Mouse (Mus musculus) frontal cortex, postnatal 25 days (tissue): ENCODE data around the gene Zmat5.
"Not testable (repeated sequence)": the region's sequence is repeated elsewhere in the genome, so short reads cannot be mapped to it uniquely, and the experiment has no call there.

Experiments used
- DNase-seq, 2 experiments: peaks; one replicate each; pipeline ENCODE4 v3.0.0; 2022; ENCODE audit warnings: low spot score in 2 of 2

Zmat5 gene

DNA sequence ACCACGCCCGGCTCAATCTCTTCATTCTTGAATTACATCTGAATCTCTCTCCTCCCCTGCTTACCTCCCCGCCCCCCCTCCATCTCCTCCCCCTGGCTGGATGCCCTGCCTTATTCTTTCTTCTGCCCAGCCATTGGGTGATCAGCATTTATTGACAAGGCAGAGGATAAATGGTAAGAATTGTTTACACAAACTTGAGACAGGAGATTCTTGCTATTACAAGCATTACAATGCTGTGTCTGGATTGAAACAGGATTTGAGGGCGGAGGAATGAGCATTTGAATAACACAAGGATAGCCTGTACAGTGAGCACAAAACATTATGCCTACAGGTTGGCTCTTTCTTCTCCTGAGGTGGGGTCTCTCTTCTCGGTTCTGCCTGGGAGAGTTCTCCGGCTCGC is 14.1 kb upstream of the Zmat5 start:
- no peak for DNase-seq

- DNase-seq, result no peak
These were observed 13.3 kb upstream of the Zmat5 start for GRCm38 (mm10) chr11:4691213-4691612.

DNA sequence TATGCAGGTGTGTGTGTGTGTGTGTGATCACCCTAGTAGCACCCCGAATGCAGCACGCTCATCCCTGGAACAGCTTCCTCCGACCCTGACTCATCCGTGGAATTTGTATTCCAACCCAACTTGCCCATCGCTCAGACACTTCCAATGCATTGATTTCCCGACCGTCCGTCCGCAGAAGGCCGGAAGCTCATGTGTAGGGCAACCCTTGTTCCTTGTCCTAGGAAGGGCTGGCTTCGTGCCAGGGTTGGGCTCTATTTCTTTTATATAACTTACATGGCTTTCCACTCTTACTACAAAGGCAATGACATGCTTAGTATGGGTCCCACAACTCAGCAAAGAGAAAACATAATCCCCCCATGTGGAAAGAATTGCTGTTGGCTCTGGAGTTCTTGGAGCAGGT is 12.3 kb upstream of the Zmat5 start:
- no peak for DNase-seq

DNA sequence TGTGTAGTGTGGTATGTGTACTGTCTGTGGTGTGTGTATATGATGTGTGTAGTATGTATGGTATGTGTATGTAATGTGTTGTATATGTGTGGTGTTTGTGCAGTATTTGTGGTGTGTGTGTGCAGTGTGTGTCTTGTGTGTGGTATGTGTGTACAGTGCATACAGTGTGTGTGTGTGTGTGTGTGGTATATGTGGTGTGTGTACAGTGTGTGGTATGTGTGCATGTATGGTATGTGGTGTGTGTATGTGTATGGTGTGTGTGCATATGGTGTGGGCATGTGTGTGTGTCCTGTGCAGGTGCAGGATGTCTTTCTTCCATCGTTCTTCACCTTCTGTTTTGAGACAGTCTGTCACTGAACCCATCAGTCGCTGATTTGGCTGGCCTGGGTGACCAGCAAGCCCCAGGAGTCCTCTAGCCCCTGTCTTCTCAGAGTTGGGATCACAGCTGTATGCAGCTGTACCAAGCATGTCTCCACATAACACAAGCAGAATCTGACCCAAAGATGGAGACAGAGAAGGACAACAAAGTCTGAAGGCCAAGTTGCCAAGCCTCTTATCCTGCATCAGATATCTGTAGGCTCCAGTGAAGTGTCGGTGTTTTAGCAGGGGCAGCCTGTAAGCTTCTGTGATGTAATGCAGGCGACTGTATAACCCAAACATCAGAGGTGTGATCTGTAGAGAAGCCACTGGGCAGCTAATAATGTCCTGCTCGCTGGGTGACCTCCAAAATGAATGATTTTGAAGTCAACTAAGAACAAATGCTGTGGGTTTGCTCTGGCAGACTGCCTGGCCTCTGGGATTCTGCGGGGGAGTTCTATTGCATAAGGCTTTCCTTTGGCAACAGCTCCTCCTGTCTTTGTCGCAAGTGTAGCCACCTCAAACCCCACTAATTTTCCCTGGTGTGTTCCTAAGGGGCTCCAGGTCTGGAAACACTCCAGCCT is 7.2 kb upstream of the Zmat5 start:
- peak in 1 of 2 experiments; percentile 50 for DNase-seq

DNA sequence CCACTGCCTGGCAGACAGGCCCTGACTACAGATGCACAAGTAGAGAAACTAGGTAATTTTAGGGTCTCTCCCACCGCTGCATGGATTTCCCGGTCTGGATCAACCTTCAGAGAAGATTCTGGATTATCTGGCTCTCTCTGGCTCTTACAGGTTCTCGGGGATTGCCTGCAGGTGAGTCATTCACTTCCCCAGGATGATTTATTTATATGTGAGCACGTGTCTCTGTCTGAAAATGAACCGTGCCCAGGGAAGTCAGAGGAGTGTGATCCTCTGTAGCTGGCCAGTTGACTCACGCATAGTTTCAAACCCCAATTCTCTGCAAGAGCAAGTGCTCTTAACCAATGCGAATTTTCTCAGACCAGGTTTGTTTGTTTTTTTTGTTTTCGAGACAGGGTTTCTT is 3.8 kb upstream of the Zmat5 start:
- no peak for DNase-seq

DNA sequence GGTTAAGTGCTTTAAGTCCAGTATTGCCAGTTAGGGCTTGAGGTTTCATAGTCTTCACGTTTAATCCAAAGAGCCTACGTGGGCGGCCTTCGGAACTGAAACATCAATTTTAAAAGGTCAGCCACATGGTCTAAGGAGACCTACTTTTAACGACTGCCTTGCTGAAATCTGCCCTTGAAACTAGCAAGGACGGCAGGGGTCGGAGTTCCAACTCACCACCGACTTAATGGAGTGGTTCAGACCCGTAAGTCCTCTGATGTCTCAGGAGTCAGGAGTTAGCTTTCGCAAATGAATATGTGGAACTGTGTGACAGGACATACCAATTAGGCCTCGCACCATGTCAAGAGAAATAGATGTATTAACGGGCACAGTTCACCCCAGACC is 798 bp upstream of the Zmat5 start:
- DNase-seq, result no peak

DNA sequence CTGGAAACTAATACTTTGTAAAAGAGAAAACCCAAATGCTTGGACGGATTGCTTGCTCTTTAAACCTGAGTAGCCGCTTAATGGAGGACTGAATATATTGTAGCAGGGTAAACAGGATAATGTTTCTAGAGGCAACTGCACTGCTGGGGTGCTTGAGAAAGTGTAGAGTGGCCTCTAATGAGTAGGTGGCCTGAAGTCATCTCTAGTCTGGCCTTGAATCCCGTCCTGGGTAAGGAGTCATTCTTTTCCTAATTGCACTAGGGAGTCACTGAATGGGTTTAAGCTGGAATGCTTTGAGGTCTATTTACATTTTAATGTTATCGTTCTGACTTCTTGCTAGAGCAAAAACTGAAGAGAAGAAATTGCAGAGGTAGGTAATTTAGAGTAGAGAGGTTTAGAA is 700 bp downstream of the Zmat5 start:
- DNase-seq, result no peak

DNA sequence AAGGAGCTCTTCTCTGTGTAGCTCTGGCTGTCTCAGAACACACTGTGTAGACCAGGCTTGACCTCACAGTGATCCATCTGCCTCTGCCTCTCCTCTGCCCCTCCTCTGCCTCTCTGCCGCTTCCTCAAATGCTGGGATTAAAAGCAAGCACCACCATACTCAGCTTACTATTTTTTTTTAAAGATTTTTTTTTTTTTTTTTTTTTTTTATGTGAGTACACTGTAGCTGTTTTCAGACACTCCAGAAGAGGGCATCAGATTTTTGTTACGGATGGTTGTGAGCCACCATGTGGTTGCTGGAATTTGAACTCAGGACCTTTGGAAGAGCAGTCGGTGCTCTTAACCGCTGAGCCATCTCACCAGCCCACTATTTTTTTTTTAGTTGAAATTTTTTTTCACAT is 5.7 kb downstream of the Zmat5 start:
- DNase-seq, result not testable (repeated sequence)

- no peak for DNase-seq
These were observed 8.3 kb downstream of the Zmat5 start for GRCm38 (mm10) chr11:4712822-4713221.

GRCm38 (mm10) chr11:4714727-4715126 is 10.2 kb downstream of the Zmat5 start:
- DNase-seq, result no peak

DNA sequence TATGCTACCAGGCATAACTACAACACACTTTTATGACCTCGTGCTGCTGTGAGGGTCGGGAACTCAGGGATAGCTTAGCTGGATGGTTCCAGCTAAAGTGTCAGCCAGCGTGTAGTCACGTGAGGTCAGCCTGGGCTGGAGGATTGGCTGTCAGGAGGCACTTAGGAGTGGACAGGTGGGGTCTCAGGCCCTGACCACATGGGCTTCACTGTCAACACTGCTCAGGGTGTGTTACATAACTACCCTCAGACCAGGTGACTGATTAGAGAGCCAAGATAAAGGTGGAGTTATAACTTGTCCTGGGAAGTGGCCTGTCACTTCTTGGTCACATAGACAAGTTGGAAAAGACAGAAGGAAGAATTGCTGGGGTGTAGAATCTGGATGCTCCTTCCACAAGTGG is 11.1 kb downstream of the Zmat5 start:
- no peak for DNase-seq

GRCm38 (mm10) chr11:4716530-4717236 is 12.2 kb downstream of the Zmat5 start:
- DNase-seq, result no peak

DNA sequence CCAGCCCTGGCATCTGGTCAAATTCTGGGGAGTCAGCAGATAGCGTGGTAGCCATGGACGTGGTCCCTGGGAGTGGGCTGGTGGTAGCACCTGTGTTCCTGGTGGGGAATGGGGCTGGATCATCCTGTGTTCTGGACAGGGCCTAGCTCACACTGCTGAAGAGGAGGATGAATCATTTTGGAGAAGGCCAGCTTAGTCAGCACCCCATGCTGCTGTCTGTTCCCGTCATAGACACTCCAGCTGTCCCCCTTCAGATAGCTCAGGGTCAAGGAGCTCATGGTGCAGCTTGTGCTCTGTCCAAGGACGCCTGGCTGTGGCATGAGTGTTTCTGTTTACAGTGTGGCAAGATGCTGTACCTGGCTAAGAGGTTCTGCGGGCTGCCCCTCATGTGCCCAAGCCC is 14.1 kb downstream of the Zmat5 start:
- DNase-seq, result no peak

- DNase-seq, result no peak
These were observed 15.5 kb downstream of the Zmat5 start for GRCm38 (mm10) chr11:4719961-4720360.

DNA sequence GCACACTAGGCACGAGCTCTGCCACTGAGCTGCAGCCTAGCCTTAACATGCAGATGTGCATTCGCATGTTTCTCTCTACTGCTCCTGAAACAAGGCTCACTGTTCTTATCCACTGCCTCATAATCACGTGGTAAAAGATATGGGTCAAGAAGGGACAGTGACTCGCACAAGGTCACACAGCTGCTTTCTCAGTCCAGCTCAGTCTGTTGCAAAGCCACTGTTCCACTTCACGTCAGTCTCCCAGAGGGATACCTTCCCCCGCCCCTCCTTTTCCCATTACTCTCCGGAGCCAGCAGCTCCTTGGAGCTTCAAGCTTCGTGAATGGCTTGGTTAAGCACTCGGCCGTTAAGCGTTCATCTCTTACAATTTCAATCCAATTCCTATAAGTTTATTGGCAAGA is 15.9 kb downstream of the Zmat5 start:
- DNase-seq, result no peak

DNA sequence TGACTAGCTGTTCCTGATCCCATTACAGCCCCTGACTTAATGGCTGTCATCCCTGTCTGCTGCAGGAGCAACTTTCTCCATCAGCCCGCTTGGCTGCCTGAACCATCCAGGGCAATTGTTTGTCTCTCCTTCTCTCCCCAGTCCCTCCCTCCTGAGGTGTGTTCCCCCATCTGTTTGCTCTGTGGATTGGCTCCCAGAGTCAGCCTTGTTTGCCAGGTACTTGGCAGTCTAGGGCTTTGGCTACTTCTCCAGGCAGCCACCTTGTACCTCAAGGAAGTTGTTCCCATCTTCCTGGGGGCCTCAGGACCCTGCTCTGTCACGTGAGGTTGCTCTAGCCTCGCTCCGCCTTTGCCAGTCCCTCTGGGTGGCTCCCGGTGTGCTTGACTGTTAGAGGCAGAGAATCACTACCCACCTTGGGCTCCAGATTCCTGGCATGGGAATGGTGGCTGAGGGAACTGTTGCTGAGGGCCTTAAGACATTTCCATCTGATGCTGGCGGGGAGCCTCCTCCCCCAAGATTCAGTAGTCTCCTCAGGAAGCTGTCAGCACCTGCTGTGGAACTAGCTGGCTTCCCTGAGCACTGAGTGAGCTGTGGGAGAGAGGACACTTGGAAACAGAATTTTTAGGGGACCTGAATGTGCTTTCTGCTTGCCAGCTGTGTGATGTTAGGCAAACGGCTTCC is 16.6 kb downstream of the Zmat5 start:
- DNase-seq, result no peak

DNA sequence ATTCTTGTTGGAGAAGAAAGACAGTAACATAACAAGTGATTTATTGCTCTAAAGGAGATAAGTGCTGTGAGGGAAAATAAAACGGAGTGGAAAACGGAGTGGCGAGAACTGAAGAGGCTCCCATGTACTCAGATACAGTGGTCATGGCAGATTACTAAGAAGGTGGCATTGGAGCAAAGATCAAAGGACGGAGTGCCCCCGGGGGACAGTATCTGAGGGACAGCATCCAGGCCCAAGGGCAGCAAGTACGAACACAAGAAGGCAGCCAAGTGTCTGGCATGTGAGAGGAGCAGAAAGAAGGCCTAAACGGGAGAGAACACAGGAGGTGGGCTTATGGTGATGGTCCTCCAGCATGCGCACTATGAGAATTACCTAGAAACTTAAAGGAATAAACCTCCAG is 17.2 kb downstream of the Zmat5 start:
- no peak for DNase-seq

DNA sequence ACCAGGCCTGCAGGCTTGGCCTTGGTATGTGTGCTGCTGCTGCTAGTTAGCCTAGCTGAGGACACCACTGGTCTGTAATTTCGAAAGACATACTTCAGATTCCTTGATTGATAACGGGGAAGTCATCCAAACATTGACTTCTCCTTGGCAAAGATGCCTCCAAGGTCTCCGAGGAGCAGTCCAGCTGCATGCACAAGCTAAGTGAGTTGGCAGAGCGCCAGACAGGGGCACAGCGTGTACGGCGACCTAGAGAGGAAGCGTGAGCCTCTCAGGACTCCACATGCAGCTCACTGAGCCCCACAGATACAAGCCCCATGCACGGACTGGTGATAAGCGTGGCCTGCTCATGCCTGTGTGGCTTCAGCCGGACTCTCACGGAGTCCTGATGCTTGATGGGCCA is 25.1 kb downstream of the Zmat5 start:
- DNase-seq, result no peak

DNA sequence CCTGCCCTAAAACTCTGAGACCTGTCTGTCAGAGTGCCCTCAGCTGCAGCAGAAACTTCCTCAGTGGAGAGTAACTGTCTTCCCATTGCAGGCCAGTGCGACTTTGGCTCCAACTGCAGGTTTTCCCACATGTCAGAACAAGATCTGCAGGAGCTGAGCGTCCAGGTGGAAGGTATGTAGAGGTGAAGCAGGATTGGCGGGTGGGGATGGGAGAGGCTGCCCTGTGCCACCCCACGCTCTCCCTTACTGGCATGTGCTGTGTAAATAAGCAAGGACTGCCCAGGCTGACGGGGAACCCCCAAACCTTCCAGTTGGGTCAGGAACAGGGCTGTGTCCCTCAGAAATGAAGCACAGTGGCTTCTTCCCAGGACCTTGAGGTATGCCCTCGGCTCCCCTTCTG is 25.6 kb downstream of the Zmat5 start:
- no peak for DNase-seq

DNA sequence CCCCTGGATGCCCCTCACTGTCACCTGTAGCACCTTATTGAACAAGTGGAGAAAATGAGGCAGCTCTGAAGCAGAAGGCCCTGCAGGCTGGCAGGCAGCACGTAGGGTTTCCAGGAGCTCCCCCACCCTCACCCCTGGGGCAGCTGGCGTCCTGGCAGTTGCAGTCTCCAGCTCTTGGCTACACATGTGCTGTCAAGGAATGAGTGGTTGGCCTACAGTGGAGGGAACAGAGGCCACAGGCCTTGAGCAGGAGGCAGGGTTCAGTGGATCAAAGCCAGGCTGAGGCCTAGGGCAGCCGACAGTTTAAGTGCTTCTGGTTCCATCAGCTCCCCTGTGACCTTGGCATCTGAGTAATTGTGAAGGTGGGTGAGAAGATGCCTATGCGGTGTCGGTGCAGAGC is 26.4 kb downstream of the Zmat5 start:
- no peak for DNase-seq

DNA sequence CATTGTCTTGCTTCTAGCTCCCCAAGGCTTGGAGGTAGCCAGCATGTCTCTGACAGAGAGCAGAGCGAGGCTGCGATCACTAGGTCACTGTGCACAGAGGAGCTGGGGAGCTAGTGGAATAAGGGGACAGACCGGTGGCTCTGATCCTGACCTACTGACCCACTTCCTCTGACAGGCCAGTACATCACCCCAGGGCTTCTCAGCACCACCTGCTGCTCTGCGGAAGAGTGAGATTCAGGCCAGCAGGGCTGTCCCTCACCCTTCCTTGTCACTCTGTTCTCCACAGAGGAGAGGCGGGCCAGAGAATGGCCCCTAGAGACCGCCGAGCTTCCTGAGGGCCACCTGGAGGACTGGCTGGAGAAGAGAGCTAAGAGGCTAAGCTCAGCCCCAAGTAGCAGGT is 27.3 kb downstream of the Zmat5 start:
- DNase-seq, result no peak

GRCm38 (mm10) chr11:4734179-4734578 is 29.7 kb downstream of the Zmat5 start:
- no peak for DNase-seq

- DNase-seq, result no peak
These were observed 31.9 kb downstream of the Zmat5 start for GRCm38 (mm10) chr11:4736355-4736754.
